Mouse (Mus musculus) spleen, postnatal 10 days (tissue): ENCODE measurements at regions not wholly inside any gene's neighbourhood (a gene's known extent, or its start where the extent isn't known, plus 50 kb on each side); places are given as distances from the start of the nearest gene placed in this dataset.

ENCODE experiments used
- DNase-seq, 2 experiments: peaks; one replicate each; pipeline ENCODE4 v3.0.0; 2021 to 2022; ENCODE audit warnings: low spot score in 2 of 2

- no peak for DNase-seq
Observed at GRCm38 (mm10) chr5:149908376-149909078, 109.9 kb upstream of the Rxfp2 start.

GRCm38 (mm10) chr5:149909108-149909739 is 109.3 kb upstream of the Rxfp2 start:
- no peak for DNase-seq

DNA sequence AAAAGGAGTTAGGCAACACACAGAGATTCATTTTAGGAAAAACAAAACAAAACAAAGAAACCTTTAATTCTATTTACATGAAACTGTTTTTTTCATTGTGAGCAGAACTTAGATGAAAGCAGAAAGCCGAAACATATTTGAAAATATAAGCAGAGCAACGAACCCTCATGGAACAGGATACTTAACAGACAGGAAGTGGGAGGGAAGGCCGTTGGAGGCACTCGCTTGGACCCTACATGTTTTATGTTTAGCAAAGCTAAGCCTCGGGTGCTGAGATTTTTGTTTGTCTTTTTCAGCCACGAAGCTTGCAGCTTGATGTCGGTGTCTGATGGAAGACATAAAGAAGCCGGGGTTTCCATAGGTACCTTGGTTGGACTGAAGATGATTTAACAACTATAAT is 108.5 kb upstream of the Rxfp2 start:
- no peak for DNase-seq

GRCm38 (mm10) chr5:149911968-149912367 is 106.5 kb upstream of the Rxfp2 start:
- DNase-seq: no peak

GRCm38 (mm10) chr5:149915761-149916160 is 102.7 kb upstream of the Rxfp2 start:
- DNase-seq: no peak

GRCm38 (mm10) chr5:149917374-149917773 is 101.1 kb upstream of the Rxfp2 start:
- DNase-seq: no peak

DNA sequence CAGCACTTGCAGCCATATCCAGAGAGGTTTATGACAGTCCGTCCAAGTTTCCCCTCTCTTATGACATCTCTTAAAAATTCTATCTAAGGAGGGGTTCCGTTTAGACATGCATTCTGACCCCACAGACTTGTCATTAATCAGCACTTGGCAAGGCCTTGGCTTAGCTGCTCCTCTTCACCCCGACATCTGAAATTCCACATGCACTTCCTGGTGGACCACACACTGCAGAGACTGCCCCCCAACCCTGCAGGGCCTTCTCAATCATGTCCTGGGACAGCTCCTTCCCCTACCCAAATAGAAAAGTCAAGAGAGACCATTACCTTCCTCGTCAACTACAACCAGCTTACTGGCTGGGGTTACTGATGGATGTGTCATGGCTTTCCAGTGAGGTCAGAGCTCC is 99.4 kb upstream of the Rxfp2 start:
- no peak for DNase-seq

- no peak for DNase-seq
Observed at GRCm38 (mm10) chr5:149920326-149920725, 98.1 kb upstream of the Rxfp2 start.

- no peak for DNase-seq
Observed at GRCm38 (mm10) chr5:149924501-149924900, 94.0 kb upstream of the Rxfp2 start.

GRCm38 (mm10) chr5:149926786-149927185 is 91.7 kb upstream of the Rxfp2 start:
- no peak for DNase-seq

DNA sequence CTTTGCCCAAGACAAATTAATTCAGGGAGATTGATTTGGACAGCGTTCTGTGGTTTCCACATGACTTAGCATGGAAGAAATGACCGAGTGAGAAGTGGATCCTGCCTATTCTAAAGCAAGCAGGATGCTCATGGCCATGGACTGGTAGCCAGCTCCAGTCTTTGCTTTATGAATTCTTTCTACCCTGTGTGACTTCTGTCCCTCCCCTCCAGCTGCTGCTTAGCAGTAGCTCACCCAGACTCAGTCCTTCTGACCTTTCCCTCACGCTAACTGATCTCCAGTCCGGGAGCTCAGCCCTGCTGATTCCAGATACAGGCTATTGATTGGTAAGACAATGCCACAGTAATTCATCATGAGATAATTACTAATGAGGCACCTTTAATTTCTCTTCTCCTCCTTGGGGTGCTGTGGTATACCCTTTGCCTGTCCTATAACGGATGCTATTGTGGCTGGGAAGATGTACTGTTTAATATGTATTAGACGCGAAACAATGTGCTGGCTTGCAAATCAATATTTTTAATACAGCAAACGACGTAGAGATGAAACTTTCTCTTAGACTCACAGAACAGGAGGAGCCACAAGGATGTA is 86.8 kb upstream of the Rxfp2 start:
- no peak for DNase-seq

GRCm38 (mm10) chr5:149932220-149932619 is 86.3 kb upstream of the Rxfp2 start:
- DNase-seq: no peak

DNA sequence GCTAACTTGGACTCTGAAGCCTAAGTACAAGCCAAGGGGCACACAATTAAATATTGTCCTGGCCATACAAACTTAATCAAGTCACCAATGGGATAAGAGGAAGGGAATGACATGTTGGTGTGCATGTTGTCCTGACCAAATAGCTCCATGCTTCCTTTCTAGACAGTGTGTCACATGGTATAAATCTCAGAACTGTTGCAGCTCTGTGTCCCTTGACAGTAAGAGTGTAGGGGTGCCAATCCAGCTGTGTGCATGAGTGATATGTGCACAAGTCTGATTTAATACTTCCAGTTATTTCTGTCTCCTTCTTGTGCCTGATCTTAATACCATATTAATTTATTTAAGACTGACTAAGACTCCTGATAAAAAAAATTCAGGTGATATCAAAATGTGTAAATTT is 72.8 kb upstream of the Rxfp2 start:
- DNase-seq: no peak

DNA sequence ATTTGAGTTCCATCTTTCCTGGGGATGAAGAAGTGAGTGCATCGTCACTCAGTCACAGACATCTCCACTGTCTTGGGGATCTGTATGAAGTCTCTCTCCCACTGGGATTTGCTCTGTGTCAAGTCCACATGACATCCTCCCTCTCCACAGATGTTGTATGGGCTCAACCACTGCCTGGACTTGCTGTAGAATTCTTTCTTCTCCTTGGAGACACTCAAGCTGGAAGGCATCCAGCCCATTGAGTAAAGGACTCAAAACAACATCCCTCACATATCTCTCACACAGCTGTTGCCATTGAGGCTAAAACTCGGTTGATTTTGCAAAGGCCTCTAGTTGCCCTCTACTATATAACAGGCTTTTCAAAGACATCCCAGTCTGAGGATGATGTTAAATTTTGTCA is 71.0 kb upstream of the Rxfp2 start:
- DNase-seq: no peak

DNA sequence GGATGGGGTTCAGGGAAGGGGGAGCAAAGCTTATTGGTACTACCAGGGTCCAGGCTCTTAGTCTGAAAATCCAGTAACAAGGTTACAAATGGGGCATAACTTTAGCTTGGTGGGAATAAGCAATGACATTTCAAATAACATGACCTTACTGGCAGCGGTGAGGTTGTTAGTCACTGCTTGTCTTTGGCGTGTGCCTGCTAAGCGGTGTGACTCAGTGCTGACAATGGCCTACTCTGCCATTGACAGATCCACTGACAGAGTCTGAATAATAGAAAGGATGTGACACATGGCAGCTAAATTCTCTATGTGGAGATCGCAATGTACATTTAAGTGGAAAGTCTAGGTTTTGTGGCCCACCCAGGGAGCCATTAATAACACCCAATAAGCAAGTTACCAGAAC is 61.5 kb upstream of the Rxfp2 start:
- no peak for DNase-seq

DNA sequence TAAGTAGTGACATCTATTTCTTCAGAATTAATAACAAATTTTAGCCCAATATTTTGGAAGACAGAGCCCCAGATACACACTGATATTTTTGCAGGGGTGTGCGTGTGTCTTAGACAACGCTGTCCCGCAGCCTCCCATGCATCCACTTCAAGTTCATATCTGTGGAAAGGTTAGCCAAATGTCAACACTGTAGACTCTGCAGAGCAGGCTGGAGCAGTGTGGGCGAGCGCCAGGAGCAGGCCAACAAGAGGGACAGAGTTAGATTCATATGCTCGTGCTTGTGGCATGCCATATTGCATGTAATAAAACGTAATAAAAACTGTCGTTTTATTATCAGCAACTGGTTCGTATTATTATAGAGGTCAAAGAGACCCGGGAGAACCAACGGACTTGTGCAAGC is 57.3 kb upstream of the Rxfp2 start:
- no peak for DNase-seq

DNA sequence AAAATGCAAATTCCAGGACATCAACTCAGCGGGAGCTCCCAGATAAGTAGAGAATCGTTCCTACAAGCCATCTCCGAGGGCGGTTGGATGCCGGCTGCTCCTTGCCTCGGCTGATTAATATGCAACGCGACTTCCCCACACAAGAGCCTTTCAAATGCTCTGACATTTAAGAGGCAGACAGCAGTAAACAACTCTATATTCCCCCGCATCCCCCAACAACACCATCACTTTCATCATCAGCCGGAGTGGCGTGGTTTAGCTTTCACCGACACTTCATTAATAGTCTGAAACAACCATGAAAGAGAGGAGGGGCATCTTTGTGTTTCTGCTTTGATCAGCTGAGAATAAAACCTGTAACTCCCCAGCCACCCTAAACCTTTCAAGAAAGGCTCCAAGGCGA is 53.7 kb upstream of the Rxfp2 start:
- DNase-seq: no peak
